Mouse (Mus musculus) stomach, adult 2 months (tissue): Measurements from ENCODE around the gene Gan. TPM values are rescaled to one million over a fixed set of nuclear protein-coding genes. Genes with fewer than 3 reads are reported as not detected.

Source experiments
- polyA plus RNA-seq: library from polyadenylated mRNA; depleted of rRNA; stranded (reverse); fragments of >200 nt; gene quantifications from 2 replicates; pipeline ENCODE4 v1.2.3, GENCODE M21; 2012; rRNA removed

Gene Gan
- polyA plus RNA-seq, result 1.9 and 2.9 TPM in 2 replicates

GRCm38 (mm10) chr8:117158135-117158761 is at the start of gene Gan:
Gan (plus strand) TSS chr8:117158135.

GRCm38 (mm10) chr8:117257029-117257820 is 99.3 kb downstream of the Gan start, which contains the start of gene Cmip:
Cmip (plus strand) TSS chr8:117257064.

Other genes with a start within 250 kb of the Gan start
- 1.8 and 2.4 TPM in 2 replicates for gene Cmc2, start 236.7 kb upstream of the Gan start, polyA plus RNA-seq
- 0.97 and 1.2 TPM in 2 replicates for gene Cenpn, start 236.4 kb upstream of the Gan start, polyA plus RNA-seq
- gene Atmin, start 214.7 kb upstream of the Gan start, polyA plus RNA-seq, result 4.3 and 4.7 TPM in 2 replicates
- gene 1700030J22Rik, start 179.2 kb upstream of the Gan start, polyA plus RNA-seq, result 0.08 TPM in 1 of 2 replicates, not detected in the other
- 6.5 and 8.3 TPM in 2 replicates for gene Gcsh, start 164.6 kb upstream of the Gan start, polyA plus RNA-seq
- 0.02 TPM in 1 of 2 replicates, not detected in the other for gene Pkd1l2, start 75.7 kb upstream of the Gan start, polyA plus RNA-seq
- 0.22 and 0.24 TPM in 2 replicates for gene Bco1, start 62.3 kb upstream of the Gan start, polyA plus RNA-seq
- gene Cmip, start 98.9 kb downstream of the Gan start, polyA plus RNA-seq, result 28.7 and 33.3 TPM in 2 replicates